10 mouse cellular contexts compared by ENCODE assay signal in the genomic region with DNA sequence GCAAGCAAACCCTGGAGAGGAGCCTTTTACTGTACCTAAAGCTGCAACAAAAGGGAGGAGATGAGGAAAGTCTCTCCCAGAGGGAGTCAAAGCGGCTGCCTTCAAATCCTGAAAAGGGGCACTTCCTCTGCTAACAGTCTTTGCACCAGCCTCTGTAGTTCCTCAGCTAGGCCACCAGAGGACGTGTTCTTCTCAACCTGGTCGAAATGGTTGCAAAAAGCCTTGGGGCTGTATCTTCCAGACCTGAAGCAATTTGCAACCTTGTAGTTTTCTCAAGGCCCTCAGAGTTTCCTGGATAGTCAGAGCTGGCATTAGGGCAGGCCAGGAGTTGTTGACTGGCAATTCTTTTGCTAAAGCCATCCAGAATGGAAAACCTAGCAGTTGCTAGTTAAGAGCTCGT. TPM values are rescaled to one million over a fixed set of nuclear protein-coding genes. Genes with fewer than 3 reads are reported as not detected.
DNase-seq lines count a peak whose midpoint lies in the region; ATAC-seq and TF ChIP-seq lines count a peak whose summit lies in the region.
"Had no signal": no experiment of that assay in that cellular context is flagged by ENCODE, and none has a peak within 500 bp of the region (broad histone marks: within the 10 kb centered on the region; RNA-seq: fewer than 3 reads in every experiment).

No protein-coding gene starts in this region.

- H3K9ac ChIP-seq in heart, adult 2 months (ENCODE audit: low read depth, low read length) = no peak overlapping the region
- H3K9ac ChIP-seq in heart, embryonic 11.5 days (ENCODE audit: low read depth, low read length) = no peak overlapping the region
- H3K9ac ChIP-seq in liver, embryonic 14.5 days (replicated peaks) = no peak overlapping the region
- H3K9ac ChIP-seq: midbrain, embryonic 15.5 days had no signal

- peak; percentile 70 for TF ChIP-seq CTCF in heart, adult 2 months (IDR thresholded peaks at IDR 0.05)
- peak; percentile 70 for TF ChIP-seq CTCF in liver, embryonic 14.5 days (IDR thresholded peaks at IDR 0.05; ENCODE audit: low read depth)

- no peaks in the 10 kb centered on the region for H3K27me3 ChIP-seq in heart, adult 2 months (ENCODE audit: control insufficient read depth, insufficient read depth, low read length)
- H3K27me3 ChIP-seq in heart, embryonic 11.5 days (ENCODE audit: control insufficient read depth, insufficient read depth, low read length) = no peaks in the 10 kb centered on the region
- no peaks in the 10 kb centered on the region for H3K27me3 ChIP-seq in liver, embryonic 14.5 days (ENCODE audit: control insufficient read depth, insufficient read depth, low read length)
- no peaks in the 10 kb centered on the region for H3K27me3 ChIP-seq in embryonic facial prominence, embryonic 10.5 days (replicated peaks; ENCODE audit: low read depth, poor library complexity, severe bottlenecking)
- H3K27me3 ChIP-seq: midbrain, embryonic 15.5 days had no signal

- H3K4me2 ChIP-seq in heart, embryonic 11.5 days = no peak overlapping the region
- H3K4me2 ChIP-seq in liver, embryonic 14.5 days (ENCODE audit: low read depth) = no peak overlapping the region
- H3K4me2 ChIP-seq: midbrain, embryonic 15.5 days had no signal

- TF ChIP-seq EP300 in heart, adult 2 months (IDR thresholded peaks at IDR 0.05; ENCODE audit: insufficient read depth, low read depth, low read length) = no peak
- no peak for TF ChIP-seq EP300 in liver, embryonic 14.5 days (IDR thresholded peaks at IDR 0.05; ENCODE audit: low read depth)

- no peak overlapping the region for H3K4me3 ChIP-seq in heart, adult 2 months
- H3K4me3 ChIP-seq in heart, embryonic 11.5 days (ENCODE audit: low read depth, low read length) = no peak overlapping the region
- H3K4me3 ChIP-seq in liver, embryonic 14.5 days (ENCODE audit: insufficient read depth in 1 of 2, low read depth in 2 of 2, low read length in 2 of 2) = no peak overlapping the region
- H3K4me3 ChIP-seq in embryonic facial prominence, embryonic 10.5 days = no peak overlapping the region
- H3K4me3 ChIP-seq: midbrain, embryonic 15.5 days had no signal

- no peak for DNase-seq in heart, adult 2 months
- DNase-seq in 3T3-L1 (ENCODE audit: low read depth, low spot score) = peak; percentile 58
- peak; percentile 52 for DNase-seq in MN1 (ENCODE audit: low spot score)
- peak in 2 of 3 experiments; percentile 30 to 37 for DNase-seq in liver, embryonic 14.5 days (ENCODE audit: low read depth in 3 of 3, low spot score in 3 of 3)
- no peak for DNase-seq in embryonic facial prominence, embryonic 10.5 days (ENCODE audit: low spot score)
- no peak for DNase-seq in urinary bladder, postnatal 36 days (ENCODE audit: low spot score in 2 of 2)
- DNase-seq in embryo, embryonic 11 days = no peak

- no peaks in the 10 kb centered on the region for H3K79me2 ChIP-seq in heart, adult 2 months (replicated peaks; ENCODE audit: control insufficient read depth, insufficient read depth, low read length)

- no peaks in the 10 kb centered on the region for H3K9me3 ChIP-seq in heart, embryonic 11.5 days (replicated peaks; ENCODE audit: control insufficient read depth, low read length)
- no peaks in the 10 kb centered on the region for H3K9me3 ChIP-seq in liver, embryonic 14.5 days (ENCODE audit: control insufficient read depth, low read length)
- no peaks in the 10 kb centered on the region for H3K9me3 ChIP-seq in embryonic facial prominence, embryonic 10.5 days
- H3K9me3 ChIP-seq: midbrain, embryonic 15.5 days had no signal

- TF ChIP-seq POLR2A in heart, adult 2 months (IDR thresholded peaks at IDR 0.05; ENCODE audit: insufficient read depth, low read depth, low read length) = no peak

- WGBS in heart, adult 2 months = 34% methylated on average over 4 of the region's 4 CpGs
- 36% methylated on average over 4 of the region's 4 CpGs for WGBS in heart, embryonic 11.5 days (ENCODE audit: insufficient replicate concordance)
- WGBS in liver, embryonic 14.5 days (ENCODE audit: insufficient replicate concordance) = 34% methylated on average over 4 of the region's 4 CpGs
- 33% methylated on average over 4 of the region's 4 CpGs for WGBS in embryonic facial prominence, embryonic 10.5 days

- no peak for ATAC-seq in heart, embryonic 11.5 days (replicated peaks; ENCODE audit: insufficient number of reproducible peaks, low FRiP score, low TSS enrichment)
- ATAC-seq in liver, embryonic 14.5 days (ENCODE audit: insufficient read depth) = no peak
- ATAC-seq: midbrain, embryonic 15.5 days had no signal

- H3K27ac ChIP-seq in heart, adult 2 months = no peak overlapping the region
- H3K27ac ChIP-seq in heart, embryonic 11.5 days (ENCODE audit: low read depth, low read length) = no peak overlapping the region
- no peak overlapping the region for H3K27ac ChIP-seq in liver, embryonic 14.5 days
- H3K27ac ChIP-seq in embryonic facial prominence, embryonic 10.5 days (replicated peaks) = no peak overlapping the region
- H3K27ac ChIP-seq: midbrain, embryonic 15.5 days had no signal

- intact Hi-C loops in heart, adult 2 months (cut with DNase I) = loop anchor here (2.0 to 5.0 kb wide), 2 partner anchors 16 to 155 kb away; partner anchors contain the start of genes Clcn7 and Ube2i

- peaks cover 7% of the 10 kb centered on the region for H3K4me1 ChIP-seq in heart, adult 2 months (ENCODE audit: control insufficient read depth, insufficient read depth, low read length)
- H3K4me1 ChIP-seq in heart, embryonic 11.5 days (ENCODE audit: control insufficient read depth, insufficient read depth, low read length) = peaks cover 8% of the 10 kb centered on the region; the same call in 1 of the 2 replicates
- peaks cover 11 to 15% of the 10 kb centered on the region in 2 experiments for H3K4me1 ChIP-seq in liver, embryonic 14.5 days (replicated peaks; ENCODE audit: control insufficient read depth in 2 of 2, insufficient read depth in 2 of 2, low read length in 1 of 2)
- H3K4me1 ChIP-seq in embryonic facial prominence, embryonic 10.5 days = peaks cover 29% of the 10 kb centered on the region

- H3K36me3 ChIP-seq in heart, adult 2 months (ENCODE audit: control insufficient read depth, insufficient read depth, low read length) = no peaks in the 10 kb centered on the region
- H3K36me3 ChIP-seq in heart, embryonic 11.5 days (ENCODE audit: control insufficient read depth, insufficient read depth, low read length) = no peaks in the 10 kb centered on the region
- H3K36me3 ChIP-seq in liver, embryonic 14.5 days (replicated peaks; ENCODE audit: control insufficient read depth, insufficient read depth, low read depth) = no peaks in the 10 kb centered on the region
- H3K36me3 ChIP-seq in embryonic facial prominence, embryonic 10.5 days (replicated peaks) = peaks cover 21% of the 10 kb centered on the region
- H3K36me3 ChIP-seq: midbrain, embryonic 15.5 days had no signal

RNA-seq across cellular contexts. Expression of gene Telo2, which starts 1.5 kb away (rescaled TPM):
- total RNA-seq in heart, adult 2 months (2021) = 10 to 100 TPM; 12.1 to 13.5 TPM
- polyA plus RNA-seq in heart, adult 2 months (2012; rRNA removed) = 12.7 and 15.5 TPM in 2 replicates
- polyA plus RNA-seq in heart, embryonic 11.5 days (2014; fragmentation: Nextera tagmentation; extraction: Ambion mirVana) = 22.1 and 25.4 TPM in 2 replicates
- 8.0 and 8.7 TPM in 2 replicates for polyA plus RNA-seq in liver, embryonic 14.5 days (2012; rRNA removed)
- 11.0 and 12.1 TPM in 2 replicates for polyA plus RNA-seq in liver, embryonic 14.5 days (2014; fragmentation: Nextera tagmentation; extraction: Ambion mirVana)
- polyA plus RNA-seq in embryonic facial prominence, embryonic 10.5 days (2016; fragmentation: Nextera tagmentation; extraction: Ambion mirVana) = 54.0 and 55.5 TPM in 2 replicates

RNA-seq across cellular contexts. Expression of gene Ptx4, which starts 3.3 kb away (rescaled TPM):
- 1 to 10 TPM; 5.4 to 5.8 TPM for total RNA-seq in heart, adult 2 months (2021)
- 0.16 and 0.26 TPM in 2 replicates for polyA plus RNA-seq in heart, adult 2 months (2012; rRNA removed)
- 0.10 TPM in 1 of 2 replicates, not detected in the other for polyA plus RNA-seq in heart, embryonic 11.5 days (2014; fragmentation: Nextera tagmentation; extraction: Ambion mirVana)
- polyA plus RNA-seq in liver, embryonic 14.5 days (2012; rRNA removed) = not detected in 2 replicates
- polyA plus RNA-seq in liver, embryonic 14.5 days (2014; fragmentation: Nextera tagmentation; extraction: Ambion mirVana) = not detected in 2 replicates
- polyA plus RNA-seq in embryonic facial prominence, embryonic 10.5 days (2016; fragmentation: Nextera tagmentation; extraction: Ambion mirVana) = 0.09 and 0.14 TPM in 2 replicates
- polyA plus RNA-seq: midbrain, embryonic 15.5 days had no signal

RNA-seq across cellular contexts. Expression of gene Clcn7, which starts 15.9 kb away (rescaled TPM):
- 10 to 100 TPM; 25.4 to 28.5 TPM for total RNA-seq in heart, adult 2 months (2021)
- polyA plus RNA-seq in heart, adult 2 months (2012; rRNA removed) = 24.6 and 31.3 TPM in 2 replicates
- polyA plus RNA-seq in heart, embryonic 11.5 days (2014; fragmentation: Nextera tagmentation; extraction: Ambion mirVana) = 18.9 and 20.4 TPM in 2 replicates
- polyA plus RNA-seq in liver, embryonic 14.5 days (2012; rRNA removed) = 7.1 and 7.9 TPM in 2 replicates
- polyA plus RNA-seq in liver, embryonic 14.5 days (2014; fragmentation: Nextera tagmentation; extraction: Ambion mirVana) = 8.7 and 8.8 TPM in 2 replicates
- 24.4 and 27.5 TPM in 2 replicates for polyA plus RNA-seq in embryonic facial prominence, embryonic 10.5 days (2016; fragmentation: Nextera tagmentation; extraction: Ambion mirVana)

RNA-seq across cellular contexts. Expression of gene Tmem204, which starts 33.9 kb away (rescaled TPM):
- total RNA-seq in heart, adult 2 months (2021) = 10 to 100 TPM; 40.0 to 45.1 TPM
- 77.3 and 82.0 TPM in 2 replicates for polyA plus RNA-seq in heart, adult 2 months (2012; rRNA removed)
- 14.4 and 18.5 TPM in 2 replicates for polyA plus RNA-seq in heart, embryonic 11.5 days (2014; fragmentation: Nextera tagmentation; extraction: Ambion mirVana)
- polyA plus RNA-seq in liver, embryonic 14.5 days (2012; rRNA removed) = 3.0 and 3.1 TPM in 2 replicates
- 4.3 TPM in 2 replicates for polyA plus RNA-seq in liver, embryonic 14.5 days (2014; fragmentation: Nextera tagmentation; extraction: Ambion mirVana)
- 10.6 and 11.0 TPM in 2 replicates for polyA plus RNA-seq in embryonic facial prominence, embryonic 10.5 days (2016; fragmentation: Nextera tagmentation; extraction: Ambion mirVana)

RNA-seq across cellular contexts. Expression of gene Ccdc154, which starts 45.0 kb away (rescaled TPM):
- not detected for total RNA-seq in heart, adult 2 months (2021)
- 0.06 TPM in 1 of 2 replicates, not detected in the other for polyA plus RNA-seq in heart, adult 2 months (2012; rRNA removed)
- polyA plus RNA-seq in heart, embryonic 11.5 days (2014; fragmentation: Nextera tagmentation; extraction: Ambion mirVana) = not detected in 2 replicates
- not detected in 2 replicates for polyA plus RNA-seq in liver, embryonic 14.5 days (2012; rRNA removed)
- 0.05 TPM in 1 of 2 replicates, not detected in the other for polyA plus RNA-seq in liver, embryonic 14.5 days (2014; fragmentation: Nextera tagmentation; extraction: Ambion mirVana)
- not detected in 2 replicates for polyA plus RNA-seq in embryonic facial prominence, embryonic 10.5 days (2016; fragmentation: Nextera tagmentation; extraction: Ambion mirVana)
- polyA plus RNA-seq: large intestine, adult 2 months; midbrain, embryonic 15.5 days had no signal

Comparison
In these comparisons a context has a peak if more than half of its experiments do, and no peak if none do; other contexts are left out.
1. DNase-seq: peak in 3T3-L1 (single experiment), MN1 (single experiment) and liver, embryonic 14.5 days (2 of 3); none in heart, adult 2 months (0 of 2), embryonic facial prominence, embryonic 10.5 days (single experiment), urinary bladder, postnatal 36 days (0 of 2) and embryo, embryonic 11 days (single experiment).